Mouse (Mus musculus) forebrain, embryonic 12.5 days (tissue): ENCODE results near the gene Gm12830. TPM values are rescaled to one million over a fixed set of nuclear protein-coding genes. Genes with fewer than 3 reads are reported as not detected.

Experiments used
- ATAC-seq: fragments of 200-750 bp; cut with Nextera tagmentation; 2 replicates; pipeline ENCODE4 v1.8.0; 2017; ENCODE audit warnings: moderate TSS enrichment; ENCODE audit not compliant: low FRiP score
- H3K27ac ChIP-seq: fragments of 300-500 bp; sonication (generic); 2 replicates; pipeline ENCODE4 v1.5.1; 2016; ENCODE audit warnings: mild to moderate bottlenecking
- H3K27me3 ChIP-seq: fragments of 300-500 bp; sonication (generic); 2 replicates; pipeline ENCODE4 v1.6.1; 2016; ENCODE audit warnings: mild to moderate bottlenecking
- H3K36me3 ChIP-seq: fragments of 300-500 bp; sonication (generic); replicated peaks from 2 replicates; pipeline ENCODE4 v1.6.1; 2016; ENCODE audit warnings: mild to moderate bottlenecking
- H3K4me1 ChIP-seq: fragments of 300-500 bp; sonication (generic); 2 replicates; pipeline ENCODE4 v1.6.1; 2016
- H3K4me2 ChIP-seq: fragments of 300-500 bp; sonication (generic); 2 replicates; pipeline ENCODE4 v1.6.1; 2016; ENCODE audit warnings: mild to moderate bottlenecking, moderate library complexity
- H3K4me3 ChIP-seq: fragments of 300-500 bp; sonication (generic); replicated peaks from 2 replicates; pipeline ENCODE4 v1.5.1; 2016; ENCODE audit warnings: mild to moderate bottlenecking
- H3K9ac ChIP-seq: fragments of 300-500 bp; sonication (generic); 2 replicates; pipeline ENCODE4 v1.6.1; 2016; ENCODE audit warnings: mild to moderate bottlenecking
- H3K9me3 ChIP-seq: fragments of 300-500 bp; sonication (generic); 2 replicates; pipeline ENCODE4 v1.6.1; 2016
- WGBS: fragments of 180-500 bp; shearing (Covaris S2); methylation state at CpG from one replicate; pipeline ENCODE4 v1.1.7; 2016; 5-methylcytosine and 5-hydroxymethylcytosine counted together
- polyA plus RNA-seq: library from polyadenylated mRNA; unstranded; fragments of >200 nt; fragmentation: Nextera tagmentation; extraction: Ambion mirVana; gene quantifications from 2 replicates; pipeline ENCODE4 v1.2.1, GENCODE M21; 2016

Gene Gm12830
- polyA plus RNA-seq, 1 experiment from 2014 or later = 0.08 TPM

DNA sequence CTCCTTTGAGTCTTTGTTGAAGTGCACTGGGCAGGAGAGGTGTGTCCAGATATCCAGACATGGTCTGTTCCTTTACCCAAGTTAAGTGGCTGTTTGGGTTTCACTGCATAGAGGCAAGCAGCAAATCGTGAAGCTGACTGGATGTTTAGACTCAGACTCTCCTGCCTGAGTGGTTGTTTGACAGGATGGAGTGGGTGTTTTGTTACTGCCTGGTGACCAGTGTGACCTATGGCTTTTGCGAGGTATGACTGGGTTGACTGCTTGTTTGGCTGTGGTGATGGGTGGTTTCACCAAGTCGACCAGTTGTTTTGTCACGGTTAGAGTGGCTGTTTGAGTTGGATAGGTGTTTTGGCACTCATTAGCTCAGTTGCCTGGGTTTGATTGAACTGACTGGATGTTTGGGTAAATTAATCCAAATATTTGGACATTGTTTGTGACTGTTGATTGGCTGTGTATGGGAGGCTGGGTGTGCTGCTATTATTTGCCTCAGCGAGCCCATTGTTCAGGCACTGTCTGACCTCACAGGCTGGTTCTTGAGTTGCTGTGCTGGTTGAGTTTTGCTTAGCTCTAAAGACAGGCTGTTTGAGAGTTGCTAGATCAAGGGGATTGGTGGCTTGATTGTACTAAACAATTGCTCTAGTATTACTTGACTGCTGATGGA lies 24.1 kb upstream of the Gm12830 start:
- Histone ChIP-seq H3K27me3 (peaks cover 99% of the 10 kb centered on the region), H3K27ac (no peak overlapping the region), H3K4me1 (no peaks in the 10 kb centered on the region), H3K9ac (no peak overlapping the region), H3K36me3 (no peaks in the 10 kb centered on the region), H3K4me3 (no peak overlapping the region), H3K9me3 (no peaks in the 10 kb centered on the region), H3K4me2 (no peak overlapping the region)
- 28% methylated on average over 5 of the region's 5 CpGs for WGBS
- peak; percentile 47; the same call in 1 of the 2 replicates for ATAC-seq

DNA sequence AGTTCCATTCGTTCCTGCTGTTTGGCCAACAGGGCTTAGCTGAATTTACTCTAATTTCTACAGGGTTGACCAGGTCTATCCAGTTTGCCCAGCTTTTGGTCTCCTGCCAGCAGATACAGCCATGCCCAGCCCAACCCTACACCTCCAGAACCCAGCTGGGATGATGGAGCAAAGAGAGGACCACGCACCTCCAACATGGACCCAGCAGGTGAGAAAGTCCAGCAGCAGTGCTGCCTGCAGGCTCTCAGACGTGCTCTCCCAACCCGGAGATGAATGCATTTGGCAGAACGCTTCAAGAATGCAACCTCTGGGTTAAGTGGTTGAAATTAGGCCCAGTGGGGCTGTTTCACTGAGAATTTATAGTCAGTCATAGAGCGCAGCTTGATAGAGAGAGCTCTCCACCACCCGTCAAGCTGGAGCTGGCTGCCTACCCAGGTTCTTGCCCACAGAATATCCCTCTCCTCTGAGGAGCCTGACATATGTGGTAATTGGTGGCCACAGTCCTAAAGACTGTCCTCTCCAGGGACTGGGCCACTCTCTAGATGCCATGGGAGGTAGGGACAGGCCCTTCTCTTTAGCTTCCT lies 23.4 kb upstream of the Gm12830 start:
- Histone ChIP-seq H3K4me3 (no peak overlapping the region), H3K4me1 (no peaks in the 10 kb centered on the region), H3K4me2 (no peak overlapping the region), H3K9me3 (no peaks in the 10 kb centered on the region), H3K9ac (no peak overlapping the region), H3K27ac (no peak overlapping the region), H3K27me3 (peaks cover 99% of the 10 kb centered on the region), H3K36me3 (no peaks in the 10 kb centered on the region)
- 73% methylated on average over 7 of the region's 7 CpGs for WGBS
- ATAC-seq = no peak

DNA sequence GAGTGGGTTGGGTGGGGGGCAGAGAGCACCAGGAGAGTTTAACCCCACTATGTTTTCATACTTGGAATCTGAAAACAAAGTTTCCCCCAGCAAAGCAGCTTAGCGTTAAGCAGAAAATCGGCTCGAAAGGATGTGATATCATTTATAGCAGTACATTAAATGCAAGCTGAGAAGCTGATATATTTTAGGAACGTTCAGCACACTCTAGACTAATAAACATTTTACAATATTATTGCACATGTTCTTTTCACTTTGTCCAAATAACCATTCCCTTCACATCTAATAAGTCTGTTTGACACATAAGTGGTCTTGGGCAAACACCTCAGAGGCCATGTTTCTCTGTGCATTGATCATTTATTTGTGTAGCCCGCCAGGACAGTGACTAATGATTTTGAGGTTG lies 17.4 kb upstream of the Gm12830 start:
- Histone ChIP-seq H3K4me3 (no peak overlapping the region), H3K4me2 (no peak overlapping the region), H3K9me3 (no peaks in the 10 kb centered on the region), H3K9ac (no peak overlapping the region), H3K36me3 (no peaks in the 10 kb centered on the region), H3K4me1 (no peaks in the 10 kb centered on the region), H3K27me3 (peaks cover 90% of the 10 kb centered on the region), H3K27ac (no peak overlapping the region)
- no peak for ATAC-seq
- WGBS = 83% methylated on average over 5 of the region's 5 CpGs

DNA sequence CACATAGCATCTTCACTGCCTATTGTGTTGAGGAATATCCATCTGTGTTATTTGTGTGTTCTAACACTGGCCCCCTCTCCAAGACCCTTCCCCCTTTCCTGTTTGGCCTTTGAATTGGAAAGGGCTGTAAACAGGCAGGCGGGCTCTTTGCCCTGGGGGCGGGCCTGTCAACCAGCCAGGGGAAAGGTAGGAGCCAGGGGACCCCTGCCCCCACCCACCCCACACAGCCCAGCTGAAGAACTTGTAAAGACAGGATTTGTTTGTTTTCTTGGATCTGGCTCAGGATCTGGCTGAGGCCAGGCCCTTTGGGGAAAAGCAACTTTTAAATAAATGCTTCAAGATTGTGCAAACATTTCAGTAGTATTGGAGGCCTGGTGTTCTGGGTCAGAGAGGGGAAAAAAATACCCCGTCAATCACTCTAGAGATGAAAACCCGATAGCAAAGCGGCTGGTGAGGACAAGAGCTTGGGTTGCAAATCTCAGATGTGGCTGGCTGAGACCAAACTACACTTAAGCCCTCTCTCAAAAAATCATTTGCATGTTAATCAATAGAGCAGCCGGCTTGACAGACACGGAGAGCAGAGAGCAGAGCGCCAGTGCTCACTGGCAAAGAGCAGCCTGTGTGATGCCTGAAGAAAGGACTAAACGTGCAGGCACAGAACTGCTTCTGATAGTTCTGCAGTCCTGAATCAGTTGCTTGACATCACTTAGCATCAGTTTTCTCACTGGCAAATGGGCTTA lies 2.4 kb upstream of the Gm12830 start:
- peaks cover 30% of the 10 kb centered on the region for H3K4me1 ChIP-seq
- H3K4me3 ChIP-seq = no peak overlapping the region
- 8% methylated on average over 9 of the region's 9 CpGs for WGBS
- 0 out of 2 replicates have a peak overlapping the region, but pooled peaks have one; percentile 43 for H3K27ac ChIP-seq
- no peaks in the 10 kb centered on the region for H3K36me3 ChIP-seq
- H3K27me3 ChIP-seq = peaks cover 82% of the 10 kb centered on the region
- no peak overlapping the region for H3K9ac ChIP-seq
- no peaks in the 10 kb centered on the region for H3K9me3 ChIP-seq
- H3K4me2 ChIP-seq = no peak overlapping the region
- no peak for ATAC-seq

DNA sequence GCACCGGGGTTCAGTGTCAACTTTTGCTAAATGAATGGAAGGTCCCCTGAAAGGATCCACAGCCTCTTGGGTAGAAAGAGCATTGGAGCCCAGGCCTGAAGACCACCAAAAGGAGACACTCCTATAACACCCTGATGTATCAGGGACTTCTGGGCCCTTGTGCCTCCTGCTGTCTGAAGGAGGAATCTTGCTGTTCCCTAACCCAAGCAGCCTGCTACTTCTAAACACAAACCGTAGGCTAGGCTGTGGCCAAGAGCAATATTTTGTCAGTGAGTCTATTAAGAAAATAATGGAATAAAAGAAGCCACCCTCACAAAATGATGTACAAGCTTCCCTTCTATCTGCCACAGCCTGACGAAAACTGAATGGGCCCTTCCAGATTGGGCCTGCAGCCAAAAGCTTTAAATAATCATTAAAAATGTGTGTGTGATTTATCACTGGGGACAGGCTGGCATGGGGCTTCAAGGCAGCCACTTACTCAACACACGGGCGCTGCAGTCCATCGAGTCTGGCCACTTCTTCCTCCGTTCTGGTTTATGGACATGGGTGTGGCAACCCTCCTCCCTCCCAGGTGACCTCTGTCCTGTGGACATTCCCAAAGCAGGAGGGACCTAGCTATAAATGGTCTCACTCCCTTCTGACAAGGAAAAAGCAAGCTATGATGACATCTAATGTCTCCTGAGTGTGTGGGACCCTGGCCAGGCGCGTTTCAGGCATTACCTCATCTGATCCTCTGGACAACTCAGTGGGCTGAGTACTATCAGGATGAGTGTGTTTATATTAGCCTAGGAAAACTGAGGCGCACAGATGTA lies 13.5 kb downstream of the Gm12830 start:
- H3K9ac ChIP-seq = no peak overlapping the region
- no peaks in the 10 kb centered on the region for H3K4me1 ChIP-seq
- H3K36me3 ChIP-seq = no peaks in the 10 kb centered on the region
- peaks cover 39% of the 10 kb centered on the region for H3K27me3 ChIP-seq
- 85% methylated on average over 10 of the region's 10 CpGs for WGBS
- no peaks in the 10 kb centered on the region for H3K9me3 ChIP-seq
- H3K4me3 ChIP-seq = no peak overlapping the region
- no peak for ATAC-seq
- H3K4me2 ChIP-seq = no peak overlapping the region
- H3K27ac ChIP-seq = no peak overlapping the region

DNA sequence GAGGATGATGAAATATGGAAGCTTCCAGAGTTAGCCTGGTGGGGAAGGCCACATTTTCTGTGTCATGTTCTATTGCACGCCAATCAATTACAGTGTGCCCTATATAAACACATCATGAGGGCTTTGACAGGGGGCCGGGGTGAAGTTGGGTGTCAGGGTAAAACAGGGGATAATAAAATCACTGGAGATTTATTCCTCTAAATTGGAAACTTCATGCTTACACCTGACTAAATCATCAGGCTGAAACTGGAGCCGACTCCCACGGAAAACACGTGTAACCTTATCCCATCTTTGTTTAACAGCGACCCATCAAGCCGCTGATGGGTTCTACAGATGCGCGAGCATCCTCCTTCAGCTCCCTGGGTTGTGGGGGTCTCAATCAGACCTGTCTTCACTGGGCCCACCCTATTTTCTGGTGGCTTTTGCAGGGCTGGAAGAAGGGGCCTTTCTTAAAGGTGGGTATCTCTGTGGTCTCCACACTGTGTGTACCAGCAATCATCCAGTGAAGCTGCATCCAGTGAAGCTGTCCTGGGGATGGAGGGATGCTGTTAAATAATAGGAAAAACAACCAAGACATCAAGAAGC lies 19.9 kb downstream of the Gm12830 start:
- no peak overlapping the region for H3K9ac ChIP-seq
- no peak overlapping the region for H3K4me2 ChIP-seq
- peaks cover 13% of the 10 kb centered on the region for H3K4me1 ChIP-seq
- no peaks in the 10 kb centered on the region for H3K36me3 ChIP-seq
- no peaks in the 10 kb centered on the region for H3K9me3 ChIP-seq
- H3K27me3 ChIP-seq = peaks cover 80% of the 10 kb centered on the region
- H3K4me3 ChIP-seq = no peak overlapping the region
- 57% methylated on average over 9 of the region's 9 CpGs for WGBS
- no peak for ATAC-seq
- H3K27ac ChIP-seq = no peak overlapping the region

DNA sequence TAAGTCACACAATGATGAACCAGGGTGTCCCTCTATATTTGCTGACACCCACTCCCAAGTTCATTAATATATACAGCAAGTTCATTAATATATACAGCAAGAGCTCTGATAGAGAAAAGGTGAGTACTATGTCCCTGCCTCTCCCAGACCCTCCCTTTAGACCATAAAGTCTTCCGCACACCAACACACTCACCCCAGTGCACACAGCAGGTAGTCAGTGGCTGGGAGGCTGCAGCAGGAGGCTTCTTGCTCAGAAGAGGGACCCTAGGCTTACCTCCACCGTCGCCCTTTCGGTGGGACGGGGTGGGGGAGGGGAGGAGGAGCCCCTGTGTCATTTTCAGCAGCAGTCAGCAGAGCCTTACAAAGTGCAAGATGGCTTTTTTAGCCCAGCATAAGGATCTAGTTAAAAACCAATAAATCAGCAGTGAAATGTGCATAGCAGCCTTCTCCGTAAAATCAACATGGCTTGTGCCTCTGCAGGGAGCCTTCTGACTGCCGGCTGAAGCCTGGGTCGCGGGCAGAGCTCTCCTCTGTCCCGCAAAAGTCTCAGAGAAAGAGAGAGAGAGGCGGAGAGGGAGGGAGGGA lies 20.9 kb downstream of the Gm12830 start:
- ATAC-seq = no peak
- no peaks in the 10 kb centered on the region for H3K9me3 ChIP-seq
- no peak overlapping the region for H3K27ac ChIP-seq
- no peak overlapping the region for H3K9ac ChIP-seq
- H3K36me3 ChIP-seq = no peaks in the 10 kb centered on the region
- peak overlapping the region; percentile 67; the same call in 1 of the 2 replicates for H3K4me2 ChIP-seq
- peaks cover 13% of the 10 kb centered on the region for H3K4me1 ChIP-seq
- no peak overlapping the region for H3K4me3 ChIP-seq
- 3% methylated on average over 10 of the region's 11 CpGs for WGBS
- H3K27me3 ChIP-seq = peaks cover 85% of the 10 kb centered on the region

DNA sequence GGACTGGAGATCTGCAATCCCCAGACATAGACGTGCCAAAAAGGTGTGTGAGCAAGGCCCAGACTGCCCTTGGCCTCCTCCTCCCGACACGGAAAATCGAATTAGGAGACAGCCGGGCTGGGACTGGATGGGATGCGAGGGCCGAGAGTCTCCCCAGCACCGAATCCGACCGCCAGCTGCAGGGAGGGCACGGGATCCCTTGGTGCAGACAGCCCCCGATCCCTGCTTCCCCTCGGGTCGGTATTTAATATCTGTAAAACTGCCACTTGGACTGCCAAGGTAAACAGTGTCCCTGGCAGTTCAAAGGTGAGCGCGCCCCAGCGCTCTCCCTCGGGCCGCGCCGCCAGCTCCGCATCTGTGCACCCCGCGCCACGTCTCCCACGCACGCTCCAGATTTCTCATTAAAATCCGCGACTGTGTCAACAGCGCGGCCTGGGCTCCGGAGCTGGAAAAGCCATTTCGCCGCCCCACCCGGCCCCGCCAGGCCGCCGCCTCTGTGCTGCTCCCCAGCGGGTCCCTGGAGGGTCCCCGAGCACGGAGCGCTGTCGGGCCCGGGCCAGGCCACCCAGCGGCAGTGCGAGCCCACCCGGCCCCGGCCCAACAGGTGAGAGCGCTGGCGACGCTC lies 21.7 kb downstream of the Gm12830 start:
- WGBS = 1% methylated on average over 51 of the region's 51 CpGs
- Histone ChIP-seq H3K36me3 (no peaks in the 10 kb centered on the region), H3K4me1 (peaks cover 13% of the 10 kb centered on the region), H3K9me3 (no peaks in the 10 kb centered on the region), H3K4me2 (peak overlapping the region; percentile 67), H3K4me3 (peak overlapping the region; percentile 41), H3K27me3 (peaks cover 82% of the 10 kb centered on the region), H3K9ac (peak overlapping the region; percentile 42), H3K27ac (no peak overlapping the region)
- peak; percentile 44; the same call in 1 of the 2 replicates for ATAC-seq

DNA sequence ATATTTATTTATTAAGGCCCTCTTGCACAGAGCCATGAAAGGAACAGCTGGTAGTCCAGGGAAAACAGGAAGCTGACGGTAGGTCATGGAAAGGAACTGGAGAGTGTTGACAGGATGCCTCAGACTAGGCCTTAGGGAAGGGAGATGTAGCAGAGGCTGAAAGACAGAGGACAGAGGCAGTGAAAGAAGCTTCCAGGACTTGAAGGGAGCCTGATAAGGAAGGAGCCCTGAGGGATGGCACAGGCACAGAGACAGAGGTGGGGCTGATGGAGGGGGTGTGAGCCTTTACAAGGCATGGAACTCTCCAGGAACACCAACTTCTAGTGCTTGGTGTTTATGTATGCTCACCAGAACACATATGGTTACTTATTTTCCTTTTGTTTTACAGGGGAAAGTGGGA lies 23.1 kb downstream of the Gm12830 start:
- Histone ChIP-seq H3K36me3 (no peaks in the 10 kb centered on the region), H3K27ac (no peak overlapping the region), H3K27me3 (peaks cover 68% of the 10 kb centered on the region), H3K4me2 (no peak overlapping the region), H3K4me1 (peaks cover 13% of the 10 kb centered on the region), H3K4me3 (no peak overlapping the region), H3K9ac (no peak overlapping the region), H3K9me3 (no peaks in the 10 kb centered on the region)
- WGBS = 59% methylated on average over 1 of the region's 1 CpGs
- no peak for ATAC-seq

DNA sequence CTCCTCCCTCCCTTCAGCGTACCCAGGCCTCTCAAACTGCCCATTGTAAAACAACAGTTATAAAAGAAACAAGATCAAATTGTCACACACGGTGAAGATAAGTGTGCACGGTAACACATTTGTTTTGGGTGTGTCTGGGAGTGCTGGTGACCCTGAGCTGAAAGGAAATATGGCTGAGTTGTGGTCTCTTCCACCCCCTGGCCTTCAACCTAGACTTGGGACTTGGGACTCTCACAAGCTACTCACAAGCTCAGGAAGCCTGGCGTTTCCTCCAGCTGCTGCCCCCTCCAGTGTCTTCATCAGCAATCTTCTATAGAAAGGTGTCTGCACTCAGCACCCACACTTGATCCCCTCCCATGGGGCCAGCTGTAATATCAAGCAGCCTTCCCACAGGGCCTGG lies 24.1 kb downstream of the Gm12830 start:
- Histone ChIP-seq H3K4me2 (no peak overlapping the region), H3K27ac (no peak overlapping the region), H3K36me3 (no peaks in the 10 kb centered on the region), H3K9me3 (no peaks in the 10 kb centered on the region), H3K27me3 (peaks cover 59% of the 10 kb centered on the region), H3K9ac (no peak overlapping the region), H3K4me3 (no peak overlapping the region), H3K4me1 (peaks cover 13% of the 10 kb centered on the region)
- no peak for ATAC-seq
- 56% methylated on average over 4 of the region's 4 CpGs for WGBS

DNA sequence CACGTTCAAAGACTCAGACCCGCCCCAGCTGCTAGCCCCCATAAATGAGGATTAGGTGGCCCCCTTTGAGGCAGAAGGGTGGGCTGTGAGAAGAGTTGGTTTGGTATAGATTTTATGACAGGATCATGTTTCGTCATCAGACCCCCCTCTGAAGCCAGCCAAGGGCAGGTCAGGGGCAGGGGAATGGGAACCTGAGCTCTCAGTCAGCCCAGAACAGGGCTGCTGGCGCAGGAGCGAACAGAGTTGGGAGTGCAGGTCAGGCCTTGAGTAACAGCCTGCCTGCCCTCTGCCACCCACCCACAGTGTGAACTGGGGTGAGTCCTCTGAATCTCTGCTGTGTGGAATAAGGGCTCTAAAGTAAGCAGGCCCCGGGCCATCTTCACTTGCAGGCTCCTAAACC lies 25.2 kb downstream of the Gm12830 start:
- peaks cover 50% of the 10 kb centered on the region for H3K27me3 ChIP-seq
- ATAC-seq = no peak
- H3K4me2 ChIP-seq = no peak overlapping the region
- H3K27ac ChIP-seq = no peak overlapping the region
- WGBS = 73% methylated on average over 6 of the region's 6 CpGs
- H3K4me1 ChIP-seq = peaks cover 13% of the 10 kb centered on the region
- no peaks in the 10 kb centered on the region for H3K36me3 ChIP-seq
- H3K9me3 ChIP-seq = no peaks in the 10 kb centered on the region
- H3K4me3 ChIP-seq = no peak overlapping the region
- H3K9ac ChIP-seq = no peak overlapping the region
